Mouse (Mus musculus): ENCODE results near the gene Casp12.
"Not testable (repeated sequence)": the region's sequence is repeated elsewhere in the genome, so short reads cannot be mapped to it uniquely, and the experiment has no call there.

Gene Casp12

DNA sequence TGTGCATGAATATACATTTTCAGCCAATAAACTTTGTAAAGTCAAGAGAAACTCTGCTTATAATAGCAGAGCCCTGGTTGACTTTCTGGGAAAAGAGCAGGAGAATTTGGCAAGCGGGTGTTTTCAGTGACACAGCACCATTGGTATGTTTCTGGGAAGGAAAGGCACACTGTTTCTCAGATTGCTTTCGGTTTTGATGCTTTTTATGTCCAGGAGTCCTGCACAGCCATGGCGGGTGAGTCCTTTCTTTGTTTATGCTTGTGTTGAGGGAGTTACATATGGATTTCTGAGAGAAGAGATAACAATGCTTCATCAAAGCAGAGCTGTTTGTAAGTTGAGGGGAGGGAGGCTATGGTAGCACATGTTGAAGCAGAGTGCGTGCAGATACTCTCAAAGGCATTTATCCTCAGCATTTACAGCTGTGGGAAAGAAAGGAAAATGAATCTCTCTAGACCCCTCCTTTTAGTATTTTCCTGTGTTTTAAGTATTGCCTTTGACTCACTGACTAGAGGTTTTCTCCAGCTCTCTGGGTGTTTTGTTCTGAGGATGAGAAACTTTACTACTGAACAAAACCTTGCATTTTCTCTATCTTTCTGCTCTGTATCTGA, at the start of gene Casp12:
Casp12 (plus strand) TSS at position 140 of the 608 bp plus-strand sequence.
- DNase-seq: no peak

DNA sequence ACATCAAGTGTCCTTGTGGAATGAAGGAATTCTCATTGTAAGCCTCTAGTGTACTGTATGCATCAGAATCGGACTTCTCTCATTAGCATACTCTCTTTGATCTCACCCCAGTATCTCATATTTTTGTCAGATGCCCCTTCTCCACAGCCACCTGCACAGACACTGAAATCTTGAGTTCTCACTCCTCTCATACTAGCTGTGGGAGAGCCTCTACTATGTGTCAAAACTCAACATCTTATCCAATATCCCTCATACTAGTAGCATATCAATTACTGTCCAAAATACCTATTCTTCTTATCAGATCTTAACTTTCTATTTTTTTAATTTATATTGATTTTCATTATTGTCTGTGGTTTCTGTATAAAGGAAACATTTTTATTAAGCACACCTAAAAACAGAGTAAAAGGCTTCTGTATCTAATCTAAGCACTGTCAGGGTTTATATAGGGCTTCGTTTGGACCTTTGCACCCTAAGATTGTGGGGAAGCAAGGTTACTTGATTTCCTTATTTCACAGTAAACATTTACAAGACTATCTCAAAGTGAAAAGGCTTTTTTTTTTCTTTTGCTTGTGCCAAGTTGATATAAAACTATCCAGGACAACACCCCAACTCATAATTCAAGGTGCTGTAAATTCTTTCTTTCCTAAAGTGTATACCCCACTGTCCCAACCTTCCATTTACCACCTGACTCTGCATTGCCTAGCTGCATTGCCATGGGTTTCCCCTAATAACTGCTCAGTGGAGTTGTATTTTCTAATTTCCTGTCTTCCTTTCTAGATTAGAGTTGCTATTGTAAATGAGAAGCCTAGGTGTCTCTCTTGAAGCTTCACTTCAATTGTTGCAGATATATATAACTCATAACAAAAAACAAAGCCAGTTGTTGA, 48.6 kb upstream of the Casp12 start:
- DNase-seq: no peak

DNA sequence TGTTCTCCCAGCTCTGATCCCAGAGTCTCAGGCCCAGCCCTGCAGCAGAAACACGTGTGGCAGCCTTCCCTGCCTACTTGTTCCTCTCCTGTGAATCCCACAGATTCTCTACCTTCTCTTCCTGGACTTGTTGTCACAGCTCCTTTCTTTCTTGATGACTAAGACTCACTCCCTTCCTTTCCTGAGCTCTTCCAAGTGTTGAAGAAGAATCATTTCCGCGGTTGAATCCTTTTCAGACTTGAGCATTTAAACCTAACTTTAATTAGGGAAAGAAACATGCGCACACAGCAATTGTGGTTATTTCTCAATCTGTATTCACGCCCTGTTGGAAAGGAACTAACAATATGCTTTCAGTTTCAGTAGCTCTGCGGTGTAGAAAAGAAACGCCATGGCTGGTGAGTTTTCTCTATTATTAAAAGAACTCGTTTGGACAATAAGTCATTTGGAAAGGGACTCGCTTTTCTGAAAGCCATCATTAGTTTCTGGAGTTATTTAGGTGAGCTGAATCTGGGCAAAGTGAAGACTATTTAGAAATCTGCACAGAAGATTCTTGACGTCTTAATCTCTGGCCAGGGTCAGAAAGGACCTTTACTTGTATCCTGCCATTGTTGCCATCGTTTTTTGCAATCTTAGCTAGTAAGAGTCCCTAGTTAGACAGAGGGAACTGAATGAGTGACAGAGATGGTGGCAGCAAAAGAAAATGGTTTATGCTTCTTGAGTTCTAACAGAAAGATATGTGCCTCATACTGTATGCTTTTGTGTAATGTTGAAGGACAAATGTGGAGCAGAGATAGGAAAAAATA, 46.7 kb upstream of the Casp12 start, which contains the start of gene Casp1:
Casp1 (plus strand) TSS at position 189 of the 803 bp plus-strand sequence.
- no peak for DNase-seq

DNA sequence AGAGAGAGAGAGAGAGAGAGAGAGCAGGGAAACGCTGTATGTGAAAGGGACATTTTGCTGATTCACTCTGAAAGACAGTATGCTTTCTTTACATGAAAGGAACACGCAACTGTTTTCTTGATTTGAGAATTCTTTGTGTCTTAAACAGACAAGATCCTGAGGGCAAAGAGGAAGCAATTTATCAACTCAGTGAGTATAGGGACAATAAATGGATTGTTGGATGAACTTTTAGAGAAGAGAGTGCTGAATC, 46.2 kb upstream of the Casp12 start:
- no peak for DNase-seq

DNA sequence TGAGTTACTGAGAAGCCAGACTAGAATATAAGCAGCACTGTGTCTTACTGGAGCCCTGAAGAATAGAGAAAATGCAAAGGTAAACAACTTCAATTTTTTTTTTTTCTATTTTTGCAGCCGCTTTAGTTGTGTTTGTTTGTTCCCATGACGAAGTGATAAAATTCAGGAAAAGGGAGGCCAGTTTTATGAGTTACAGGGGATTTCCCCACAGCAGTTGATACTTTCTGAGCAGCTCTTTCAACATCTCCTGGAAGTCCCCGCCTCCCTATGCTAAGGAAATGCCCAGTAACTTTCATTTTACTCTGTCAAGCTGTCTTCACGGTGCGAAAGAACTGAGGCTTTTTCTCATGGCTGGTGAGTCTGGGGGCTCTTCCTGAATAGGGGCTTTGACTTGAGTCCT, 36.7 kb upstream of the Casp12 start, which contains the start of gene Casp4:
Casp4 (plus strand) TSS at position 268 of the 400 bp plus-strand sequence.
- no peak for DNase-seq

DNA sequence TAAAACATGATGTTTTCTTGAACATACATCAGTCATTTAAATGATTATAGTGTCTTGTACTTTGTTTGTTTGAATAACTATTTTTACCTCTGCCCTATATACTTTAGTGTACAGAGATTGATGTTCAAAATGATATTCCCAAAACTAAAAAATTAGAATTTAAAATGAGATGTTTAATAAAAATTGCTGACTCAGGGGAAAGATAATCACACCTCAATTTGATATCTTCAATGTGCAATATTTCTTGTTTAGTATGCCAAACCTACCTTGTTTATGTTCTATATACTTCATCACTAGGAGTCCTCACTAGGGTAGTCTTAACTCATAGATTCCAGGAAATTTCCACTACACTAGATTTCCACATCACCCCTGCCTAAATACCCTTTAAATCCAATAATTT, 35.1 kb upstream of the Casp12 start:
- DNase-seq: no peak

DNA sequence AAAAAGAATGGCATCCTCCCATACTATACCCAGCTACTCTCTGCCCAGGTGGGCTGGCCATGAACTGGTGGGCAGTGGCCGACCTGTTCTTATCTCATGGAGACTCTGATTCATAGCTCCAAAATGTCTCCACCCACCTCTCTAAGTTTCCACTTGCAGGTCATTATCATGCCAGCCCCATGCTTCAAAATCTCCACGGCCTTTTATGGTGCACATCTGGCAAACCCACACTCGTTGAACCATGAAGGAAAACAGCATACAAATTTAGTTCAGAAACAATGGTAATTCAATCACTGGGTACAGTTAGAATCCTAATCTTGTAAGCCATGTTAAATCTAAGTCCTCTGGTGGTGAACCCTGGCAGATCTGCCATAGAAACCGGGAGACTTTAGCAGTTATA, 33.8 kb upstream of the Casp12 start:
- DNase-seq: no peak

DNA sequence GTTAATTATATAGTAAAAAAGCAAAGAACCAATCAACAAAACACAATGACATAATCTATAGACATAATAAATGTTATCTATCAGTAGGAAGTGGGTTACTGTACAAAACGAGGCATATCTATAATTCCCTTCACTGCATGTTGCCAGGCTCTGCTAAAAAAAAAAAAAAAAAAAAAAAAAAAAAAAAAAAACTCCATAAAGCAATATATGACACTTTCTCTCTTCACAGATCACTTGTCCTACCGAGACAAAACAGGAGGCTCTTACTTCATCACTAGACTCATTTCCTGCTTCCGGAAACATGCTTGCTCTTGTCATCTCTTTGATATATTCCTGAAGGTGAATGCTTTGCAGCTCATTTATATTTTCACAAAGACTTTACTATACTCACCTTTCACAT, 17.0 kb upstream of the Casp12 start:
- DNase-seq: no peak

DNA sequence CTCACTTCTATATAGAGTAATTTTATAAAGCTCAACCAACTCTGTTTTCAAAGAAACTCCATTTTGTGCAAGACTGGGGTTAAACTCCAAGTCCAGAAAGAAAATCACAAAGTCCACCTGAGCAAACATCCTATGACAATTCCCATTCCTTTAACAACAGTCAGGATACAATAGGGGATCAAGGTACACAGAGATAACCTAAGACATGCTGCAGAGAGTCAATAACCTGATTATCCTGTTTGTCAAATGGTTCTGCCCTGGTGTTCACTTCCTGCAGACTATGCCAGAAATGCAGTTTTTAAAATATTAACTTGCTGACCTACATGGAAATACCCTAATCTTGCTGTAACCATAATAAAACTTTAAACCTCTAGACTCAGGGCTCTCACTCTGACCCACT, 12.8 kb upstream of the Casp12 start:
- DNase-seq: no peak

DNA sequence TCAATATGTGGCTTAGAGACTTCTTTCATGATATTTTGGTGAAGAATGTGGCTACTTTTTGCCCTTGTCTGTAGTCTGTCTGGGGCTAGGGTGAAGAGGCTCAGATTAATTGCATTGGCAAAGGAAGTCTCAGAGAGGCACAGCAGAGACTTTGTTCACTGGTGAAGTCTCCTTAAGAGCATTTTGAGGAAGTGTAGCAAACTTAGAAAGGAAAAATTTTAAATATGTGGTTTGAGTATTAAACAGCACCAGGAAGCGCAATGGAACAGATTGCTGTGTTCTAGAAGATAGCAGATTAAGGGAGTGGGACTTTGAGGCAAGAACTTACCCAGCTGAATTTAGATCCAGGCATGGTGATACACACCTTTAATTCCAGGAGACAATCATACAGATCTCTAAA, 11.8 kb upstream of the Casp12 start:
- DNase-seq: no peak

DNA sequence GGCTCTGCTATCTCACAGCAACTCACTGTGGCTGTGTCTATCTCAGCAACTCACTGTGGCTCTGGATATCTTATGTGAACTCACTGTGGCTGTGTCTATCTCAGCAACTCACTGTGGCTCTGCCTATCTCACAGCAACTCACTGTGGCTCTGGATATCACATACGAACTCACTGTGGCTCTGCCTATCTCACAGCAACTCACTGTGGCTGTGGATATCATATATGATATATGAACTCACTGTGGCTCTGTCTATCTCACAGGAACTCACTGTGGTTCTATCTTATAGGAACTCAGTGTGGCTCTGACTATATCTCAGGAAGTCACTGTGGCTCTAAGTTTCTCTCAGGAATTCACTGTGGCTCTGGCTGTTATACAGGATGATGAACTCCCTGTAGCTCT, 2.1 kb upstream of the Casp12 start:
- DNase-seq: no peak

DNA sequence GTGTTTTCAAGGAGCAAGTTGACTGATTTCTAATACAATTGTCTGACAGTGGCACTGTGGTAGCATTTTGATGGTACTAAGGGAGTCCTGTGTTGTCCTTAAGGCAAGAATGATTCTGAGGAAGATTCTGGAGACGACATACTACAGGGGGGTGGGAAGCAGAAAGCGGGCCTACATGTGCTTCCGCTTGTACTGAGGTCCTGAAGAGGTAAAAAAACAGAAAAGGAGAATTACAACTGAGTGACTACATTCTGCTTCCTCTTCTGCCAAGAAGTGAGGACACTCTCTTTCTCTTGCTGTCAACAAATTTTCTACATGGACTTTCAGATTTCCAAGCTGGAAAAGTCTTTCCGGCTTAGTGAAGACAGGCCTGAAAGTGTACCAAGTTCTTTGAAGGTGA, 1.1 kb upstream of the Casp12 start:
- no peak for DNase-seq

DNA sequence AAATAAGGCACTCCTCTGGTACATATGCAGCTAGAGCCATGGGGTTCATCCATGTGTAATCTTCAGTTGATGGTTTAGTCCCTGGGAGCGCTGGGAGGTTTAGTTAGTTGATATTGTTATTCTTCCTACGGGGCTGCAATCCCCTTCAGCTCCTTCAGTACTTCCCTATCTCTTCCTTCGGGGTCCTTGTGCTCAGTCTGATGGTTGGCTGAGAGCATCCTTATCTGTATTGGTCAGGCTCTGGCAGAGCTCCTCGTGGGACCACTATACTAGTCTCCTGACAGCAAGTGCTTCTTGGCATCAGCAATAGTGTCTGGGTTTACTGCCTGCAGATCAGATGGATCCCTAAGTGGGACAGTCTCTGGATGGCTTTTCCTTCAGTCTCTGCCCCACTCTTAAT, 2.2 kb downstream of the Casp12 start:
- DNase-seq: no peak

DNA sequence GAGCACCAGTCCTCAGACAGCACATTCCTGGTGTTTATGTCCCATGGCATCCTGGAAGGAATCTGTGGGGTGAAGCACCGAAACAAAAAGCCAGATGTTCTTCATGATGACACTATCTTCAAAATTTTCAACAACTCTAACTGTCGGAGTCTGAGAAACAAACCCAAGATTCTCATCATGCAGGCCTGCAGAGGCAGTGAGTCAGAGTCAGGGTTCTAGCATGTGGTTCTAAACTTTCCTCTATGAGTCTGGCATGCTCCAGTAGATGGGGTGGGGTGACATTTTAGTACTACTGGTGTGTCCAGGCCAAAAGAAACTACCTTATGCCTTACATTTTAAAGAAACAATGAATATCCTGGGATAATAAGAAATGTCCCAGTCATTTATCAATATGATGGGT, 8.4 kb downstream of the Casp12 start:
- DNase-seq: no peak

DNA sequence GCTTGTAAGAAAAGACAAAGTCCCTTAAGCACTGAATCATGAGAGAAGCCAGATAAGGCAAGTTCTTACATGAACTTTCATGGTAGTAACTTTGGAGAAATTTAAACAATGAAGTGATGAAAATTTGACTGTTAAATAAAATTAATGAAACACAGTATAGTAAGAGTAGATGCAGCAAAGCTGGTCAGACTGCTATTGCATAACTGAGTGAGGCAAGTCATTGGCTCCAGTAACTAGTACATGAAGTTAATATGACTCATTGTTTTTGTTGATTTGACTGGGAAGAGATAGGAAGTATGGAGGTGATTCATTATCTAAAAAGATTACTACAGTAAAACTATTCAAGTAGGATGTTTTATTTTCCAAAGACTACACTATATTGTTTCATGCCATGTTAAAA, 11.6 kb downstream of the Casp12 start:
- DNase-seq: no peak

DNA sequence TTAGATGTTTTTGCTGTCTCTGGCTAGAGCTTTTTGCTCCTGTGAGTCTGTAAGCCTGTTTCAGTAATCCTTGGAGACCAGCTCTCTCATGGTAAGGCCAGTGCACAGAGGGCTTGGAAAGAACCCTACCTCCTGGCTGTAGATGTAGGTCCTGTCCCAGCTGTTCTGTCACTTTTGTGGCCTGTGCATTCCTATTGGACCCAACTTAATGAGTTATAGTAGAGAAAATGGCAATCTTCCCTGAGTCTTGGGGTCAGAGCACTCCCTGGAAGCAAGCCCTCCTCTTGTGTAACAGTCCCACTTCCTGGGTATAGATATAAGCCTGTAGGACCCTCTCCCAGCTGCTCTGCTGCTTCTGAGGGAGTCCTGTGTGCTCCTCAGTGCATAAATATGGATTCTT, 48.3 kb downstream of the Casp12 start:
- no peak for DNase-seq

DNA sequence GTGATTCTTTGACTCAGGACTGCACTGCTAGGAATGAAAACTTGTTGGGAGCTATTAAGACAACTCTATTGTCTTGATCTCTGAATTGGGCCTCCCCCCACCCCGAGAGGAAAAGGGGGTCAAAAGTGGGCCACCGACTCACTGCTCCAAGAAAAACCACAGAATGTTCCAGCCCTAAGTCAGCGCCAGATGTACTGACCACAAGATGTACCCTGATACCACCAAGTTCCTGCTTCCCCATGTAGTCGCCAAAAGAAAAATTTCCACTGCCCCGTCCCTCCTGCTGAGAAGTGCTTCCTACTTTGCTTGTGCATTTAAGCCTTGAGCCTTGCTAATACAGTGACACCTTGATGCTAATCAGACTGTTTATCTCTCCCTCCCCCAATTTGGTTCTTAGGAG, 50.6 kb downstream of the Casp12 start:
- not testable (repeated sequence) for DNase-seq

DNA sequence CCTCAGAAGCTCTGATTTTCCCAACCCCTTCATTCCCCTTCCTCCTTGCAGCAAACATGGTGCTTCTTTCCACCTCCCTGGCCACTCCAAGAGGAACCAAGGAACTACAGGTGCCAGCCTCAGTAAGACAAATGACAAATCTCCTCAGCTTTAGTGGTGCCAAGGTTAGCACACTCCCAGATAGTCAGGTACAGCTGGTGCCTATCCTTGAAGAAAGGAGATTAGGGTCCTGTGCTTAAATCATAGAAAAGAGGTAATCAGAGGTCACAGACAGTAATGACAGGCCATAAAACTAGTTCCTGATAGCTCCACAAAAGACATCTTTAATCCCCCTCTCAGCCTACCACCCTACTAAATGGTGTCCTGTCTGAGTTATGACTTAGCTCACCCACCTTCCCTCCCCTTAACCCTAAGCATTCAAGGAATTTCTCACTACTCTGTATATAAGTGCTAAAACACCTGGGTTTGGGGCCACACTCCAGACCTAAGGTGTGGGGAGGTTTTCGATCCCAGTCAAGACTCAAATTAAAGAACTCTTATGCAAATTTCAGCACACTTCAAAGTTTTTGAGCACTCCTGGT, 65.8 kb downstream of the Casp12 start:
- no peak for DNase-seq

DNA sequence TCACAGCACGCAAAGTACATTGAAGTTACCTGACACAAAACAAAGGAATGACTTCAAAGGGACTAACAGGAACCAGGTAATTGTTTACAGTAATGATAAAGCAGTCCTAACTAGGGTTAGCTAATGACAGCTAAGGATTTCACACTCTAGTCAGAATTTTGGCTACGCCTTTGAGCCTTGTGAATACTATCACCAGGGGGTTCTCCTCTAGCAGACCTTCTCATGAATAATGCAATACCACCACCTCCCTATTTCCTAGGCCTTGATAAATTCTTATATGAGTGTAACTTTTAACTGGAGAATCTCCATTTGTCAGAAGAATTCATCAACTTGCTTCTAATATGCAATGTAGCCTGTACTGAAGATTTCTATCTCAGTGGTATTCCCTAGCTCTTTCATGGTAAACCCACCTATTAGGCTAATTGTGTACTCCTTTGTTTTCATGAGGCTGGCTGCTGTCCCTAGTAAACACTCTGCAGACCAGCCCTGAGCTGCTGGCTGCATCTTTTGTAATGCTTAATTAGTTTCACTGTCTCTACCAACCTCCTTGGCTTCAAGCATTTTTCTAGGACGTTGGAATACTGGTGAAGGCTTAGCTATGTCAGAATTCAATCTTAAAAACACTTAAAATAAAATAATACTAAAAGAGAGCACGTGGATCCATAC, 67.3 kb downstream of the Casp12 start:
- peak; percentile 41 to 46 for DNase-seq

DNA sequence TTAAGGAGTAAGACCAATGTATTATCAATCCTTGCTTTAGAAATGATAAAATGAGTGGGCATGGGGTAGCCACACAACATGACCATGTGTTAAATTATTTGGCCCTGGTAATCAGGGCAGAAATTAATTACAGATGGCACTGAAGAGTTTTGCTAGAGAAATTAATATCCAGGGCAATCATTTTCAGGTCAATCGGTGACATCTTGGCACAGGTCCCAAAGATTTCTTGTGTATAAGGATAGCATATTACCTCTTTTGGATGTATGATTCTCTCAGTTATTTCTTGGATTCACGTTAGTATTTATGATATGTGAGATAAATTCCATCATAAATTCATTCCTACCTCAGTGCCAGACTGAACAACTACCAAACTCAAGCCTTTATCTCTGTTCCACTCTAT, 72.6 kb downstream of the Casp12 start:
- DNase-seq: peak; percentile 70 to 75
